Mouse (Mus musculus) left cerebral cortex, adult 18-20 months (tissue): ENCODE data around the gene Mrrf. TPM values are rescaled to one million over a fixed set of nuclear protein-coding genes. Genes with fewer than 3 reads are reported as not detected.

Experiments
- DNase-seq, 2 experiments: peaks; one replicate each; pipeline ENCODE4 v3.0.0; 2021 to 2022; ENCODE audit warnings: low spot score in 2 of 2, mixed read lengths in 1 of 2
- total RNA-seq, 2 experiments: library from RNA; stranded (reverse); gene quantifications; 2 replicates each; pipeline ENCODE4 v1.2.3; 2021

Mrrf gene
- total RNA-seq, 2 experiments from 2014 or later = 17.0 to 18.9 TPM

DNA sequence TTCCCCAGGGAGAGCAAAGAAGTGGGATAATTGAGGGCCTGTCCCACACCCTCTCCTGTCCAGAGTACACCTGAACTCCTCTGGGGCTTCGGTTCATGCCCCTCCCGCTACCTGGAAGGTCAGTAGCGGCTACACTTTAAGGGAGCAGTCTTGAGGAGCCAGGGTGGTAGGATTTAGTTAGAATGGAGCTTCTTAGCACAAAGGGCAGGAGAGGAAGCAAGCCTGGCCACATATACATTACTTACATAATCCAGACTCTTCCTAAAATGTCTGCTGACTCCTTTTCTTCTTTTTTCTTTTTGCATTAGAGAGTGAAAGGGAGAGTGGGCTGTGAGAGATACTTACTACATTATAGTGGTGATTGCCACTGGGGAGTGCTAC, 62.7 kb downstream of the Mrrf start:
- DNase-seq = no peak

DNA sequence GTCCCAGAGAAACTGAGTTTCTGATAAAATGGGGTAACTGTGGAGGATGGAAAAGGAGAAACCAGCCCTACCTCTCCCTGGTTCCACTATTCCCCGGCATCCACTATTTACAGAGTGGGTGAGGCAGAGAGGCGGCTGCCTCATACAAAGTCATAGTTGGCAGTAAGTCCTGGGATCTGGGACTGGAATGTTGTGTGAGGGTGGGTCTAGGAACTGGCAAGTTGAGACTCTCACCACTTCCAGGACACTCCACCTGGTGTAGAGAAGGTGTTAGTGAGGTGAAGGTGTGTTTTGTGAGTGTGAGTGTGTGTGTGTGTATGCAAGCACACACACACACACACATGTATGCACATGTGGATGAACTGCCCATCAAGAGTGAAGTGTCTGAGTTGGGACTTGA, 64.6 kb downstream of the Mrrf start:
- no peak for DNase-seq

- DNase-seq = no peak
These were observed 65.8 kb downstream of the Mrrf start for GRCm38 (mm10) chr2:36201756-36202610.

DNA sequence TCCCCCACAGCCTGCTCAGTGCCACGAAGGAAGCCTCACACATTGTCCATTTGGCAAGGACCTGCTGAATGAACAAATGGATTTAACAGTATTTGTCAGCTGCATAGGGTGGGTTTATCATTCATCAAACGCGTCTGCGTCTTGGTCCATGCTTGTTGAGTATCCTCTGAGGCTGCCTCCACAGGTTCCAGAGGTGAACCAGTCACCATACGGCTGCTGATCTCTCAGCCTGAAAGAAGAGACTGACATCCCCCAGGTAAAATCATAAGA, 66.4 kb downstream of the Mrrf start:
- no peak for DNase-seq

DNA sequence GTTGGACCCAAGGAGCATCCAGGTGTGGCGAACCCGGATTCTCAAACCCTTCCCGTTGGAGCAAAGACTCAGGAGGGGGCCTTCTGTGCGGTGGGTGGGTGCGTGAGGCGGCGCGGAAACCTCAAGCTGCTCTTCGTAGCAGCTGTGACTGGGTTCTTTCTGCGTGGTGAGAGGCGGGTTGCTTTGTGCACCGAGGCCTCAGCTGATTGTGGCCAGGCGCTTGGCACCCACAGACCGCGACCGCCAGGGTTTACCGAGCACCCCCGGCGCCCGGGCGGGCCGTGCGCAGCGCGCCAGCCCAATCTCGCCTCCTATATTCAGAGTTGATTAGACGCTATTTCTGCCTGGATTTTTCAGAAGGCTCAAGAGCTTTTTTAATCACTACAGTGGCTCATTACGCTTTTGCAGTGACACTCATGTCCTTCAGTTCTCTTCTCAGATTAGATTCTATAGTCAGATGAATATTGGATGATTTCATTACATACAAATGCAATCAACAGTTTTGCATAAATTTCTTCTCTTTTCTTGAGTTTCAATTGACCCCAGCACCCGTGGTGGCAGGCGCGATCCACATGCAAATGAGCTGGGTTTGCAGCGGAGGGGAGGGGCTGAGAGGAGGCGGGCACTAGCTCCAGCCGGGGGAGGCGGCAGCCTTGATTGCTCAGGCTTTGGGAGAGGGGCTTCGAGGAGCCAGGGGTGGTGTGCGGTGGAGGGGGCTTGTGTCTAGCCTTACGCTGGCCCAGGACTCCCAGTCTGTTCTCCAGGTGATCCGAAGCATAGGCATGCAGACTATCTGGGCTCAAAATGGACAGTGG, 67.0 kb downstream of the Mrrf start:
- DNase-seq = peak; percentile 34 to 59

DNA sequence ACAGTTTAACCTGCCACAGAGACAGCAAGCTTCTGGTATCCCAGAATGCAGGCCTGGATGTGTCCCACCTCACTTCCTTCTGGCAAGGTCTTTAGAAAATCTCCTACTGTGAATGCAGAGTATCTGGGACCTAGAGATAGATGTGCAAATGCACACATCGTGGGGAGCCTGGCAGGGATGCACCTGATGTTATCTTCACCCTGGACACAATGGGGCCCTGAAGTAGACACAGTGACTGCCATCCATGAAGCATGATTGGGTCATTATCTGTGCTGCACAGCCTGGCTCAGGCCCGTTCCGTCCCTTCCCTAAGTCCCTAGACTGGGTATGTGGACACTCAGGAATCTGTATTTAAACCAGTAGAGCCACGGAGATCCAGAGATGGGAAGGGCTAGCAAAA, 68.4 kb downstream of the Mrrf start:
- DNase-seq = no peak

- no peak for DNase-seq
These were observed 70.9 kb downstream of the Mrrf start for GRCm38 (mm10) chr2:36207071-36207470.

GRCm38 (mm10) chr2:36210796-36211195, 74.6 kb downstream of the Mrrf start:
- no peak for DNase-seq

DNA sequence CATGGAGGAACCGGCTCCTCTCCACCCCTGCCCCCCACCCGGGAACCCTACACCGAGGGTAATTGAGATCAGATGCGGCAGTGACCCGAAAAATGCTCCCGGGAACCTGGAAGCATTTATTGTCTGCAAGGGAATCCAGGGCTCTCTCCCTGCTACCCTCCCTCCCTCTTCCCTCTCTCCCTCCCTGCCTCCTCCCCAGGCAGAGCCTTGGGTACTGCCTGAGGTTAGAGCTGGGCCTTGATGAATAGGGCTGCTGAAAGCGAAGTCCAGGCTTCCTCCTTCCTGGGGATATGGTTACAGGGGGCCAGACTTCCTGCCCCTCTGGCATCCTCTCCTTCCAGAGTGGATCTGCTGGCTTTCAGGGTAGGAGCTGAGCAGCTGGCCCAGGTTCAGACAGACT, 75.6 kb downstream of the Mrrf start:
- DNase-seq = no peak

DNA sequence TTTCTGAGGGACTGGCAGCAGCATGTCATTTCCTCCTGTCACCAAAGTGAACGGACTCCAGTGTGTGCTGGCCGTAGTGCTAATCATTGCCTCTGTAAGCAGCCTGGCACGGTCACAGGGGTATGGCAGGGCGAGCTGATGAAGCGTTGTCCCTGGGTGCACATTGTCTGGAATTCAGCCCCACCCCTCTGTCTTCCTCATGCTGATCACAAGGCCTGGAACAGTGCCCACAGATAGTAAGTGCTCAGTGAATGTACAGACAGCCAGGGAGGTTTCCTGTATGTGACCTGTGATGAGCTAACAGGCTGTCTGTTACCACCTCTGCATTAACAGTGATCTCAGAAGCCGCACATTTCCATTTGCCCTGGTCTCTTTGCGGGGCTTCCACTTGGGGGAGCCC, 76.9 kb downstream of the Mrrf start:
- DNase-seq = no peak

GRCm38 (mm10) chr2:36214023-36214422, 77.8 kb downstream of the Mrrf start:
- DNase-seq = peak; percentile 87 to 88

GRCm38 (mm10) chr2:36214425-36214824, 78.2 kb downstream of the Mrrf start:
- no peak for DNase-seq

GRCm38 (mm10) chr2:36215203-36215739, 79.1 kb downstream of the Mrrf start:
- DNase-seq = no peak

DNA sequence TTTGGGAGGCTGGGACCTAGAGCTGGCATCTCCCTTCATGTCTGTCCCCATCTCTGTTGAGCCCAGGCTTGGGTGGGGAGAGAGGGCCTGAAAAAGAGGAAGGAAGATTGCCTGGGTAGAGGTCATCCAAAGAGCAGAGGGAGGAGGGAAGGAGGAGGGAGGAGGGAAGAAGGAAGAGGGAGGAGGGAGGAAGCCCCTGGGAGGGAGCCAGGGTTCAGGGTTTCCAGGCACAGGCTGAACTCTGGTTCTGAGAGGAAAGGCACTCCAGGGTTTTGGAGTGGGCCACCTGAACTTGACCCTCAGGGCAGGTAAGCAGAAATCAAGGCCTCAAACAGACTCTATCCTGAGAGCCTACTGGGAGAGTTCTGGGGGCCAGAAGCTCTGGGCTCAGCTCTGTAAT, 80.4 kb downstream of the Mrrf start:
- no peak for DNase-seq

DNA sequence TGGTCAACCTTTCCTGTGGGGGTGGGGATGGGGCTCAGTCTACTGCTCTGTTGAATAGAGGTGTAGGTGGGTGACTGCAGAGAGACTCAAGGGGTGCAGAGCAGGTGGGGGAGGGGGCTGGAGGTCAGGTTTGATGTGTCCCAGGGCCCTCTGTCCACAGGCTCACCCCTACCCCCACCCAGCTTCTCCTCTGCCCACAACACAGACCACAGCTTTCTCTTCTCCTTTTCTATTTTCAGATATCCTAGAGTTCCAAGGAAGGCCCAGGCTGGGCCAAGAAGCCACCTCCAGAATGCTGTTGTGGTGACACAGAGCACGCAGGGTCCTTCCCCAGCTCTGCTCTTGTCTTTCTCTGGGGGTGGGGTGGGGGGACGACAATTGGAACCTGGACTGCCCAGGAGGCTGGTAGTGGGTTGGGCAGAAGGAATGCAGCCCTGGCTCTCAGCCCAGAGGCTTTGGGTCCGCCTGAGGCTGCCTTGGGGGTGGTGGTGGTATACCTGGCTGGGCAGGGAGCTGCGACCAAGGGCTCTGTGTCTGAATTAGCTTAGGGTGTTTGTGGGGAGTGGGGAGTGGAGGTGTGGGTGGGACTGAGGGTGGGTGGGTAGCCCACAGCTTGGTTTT, 80.9 kb downstream of the Mrrf start:
- no peak for DNase-seq

GRCm38 (mm10) chr2:36217692-36218233, 81.6 kb downstream of the Mrrf start:
- DNase-seq = no peak

- no peak for DNase-seq
These were observed 83.9 kb downstream of the Mrrf start for GRCm38 (mm10) chr2:36220106-36220505.

- DNase-seq = no peak
These were observed 84.7 kb downstream of the Mrrf start for GRCm38 (mm10) chr2:36220891-36221290.

DNA sequence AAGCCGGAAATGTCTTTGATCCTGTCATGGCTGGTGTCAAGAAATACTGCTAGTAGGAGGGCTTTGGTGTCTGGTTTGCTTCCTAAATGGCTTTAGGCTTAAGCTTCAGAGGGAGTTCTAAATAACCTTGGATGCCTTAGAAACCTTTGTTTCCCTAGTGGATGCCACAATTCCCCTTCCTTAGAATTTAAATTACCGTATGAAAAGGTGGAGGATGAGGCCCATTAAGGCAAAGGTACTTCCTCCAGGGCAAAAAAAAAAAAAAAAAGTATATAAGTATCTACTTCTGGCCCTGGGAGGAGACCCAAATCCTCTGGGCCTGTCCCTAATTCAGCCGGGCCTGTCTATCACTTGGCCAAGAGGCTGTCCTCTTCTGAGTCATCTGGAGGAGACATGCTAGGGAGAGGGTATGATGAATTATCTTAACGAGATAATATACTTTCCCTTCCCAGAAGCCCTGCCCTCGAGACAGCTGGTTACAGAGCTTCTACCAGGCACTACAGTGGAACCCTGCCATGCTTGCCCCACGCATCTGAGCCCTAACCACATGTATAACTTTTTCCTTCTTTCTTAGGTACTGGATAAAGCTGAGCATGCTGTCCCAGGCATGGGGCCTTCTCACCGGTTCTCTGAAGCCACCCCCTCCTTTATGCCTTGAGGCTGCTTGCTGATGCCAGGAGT, 86.1 kb downstream of the Mrrf start:
- no peak for DNase-seq

GRCm38 (mm10) chr2:36223436-36223835, 87.2 kb downstream of the Mrrf start:
- no peak for DNase-seq

- no peak for DNase-seq
These were observed 88.0 kb downstream of the Mrrf start for GRCm38 (mm10) chr2:36224153-36224552.
